Mouse (Mus musculus) kidney, postnatal 0 days (tissue): ENCODE data around the gene Klk1. TPM values are rescaled to one million over a fixed set of nuclear protein-coding genes. Genes with fewer than 3 reads are reported as not detected.

Source experiments
- ATAC-seq: fragments of 200-750 bp; cut with Nextera tagmentation; replicated peaks from 2 replicates; pipeline ENCODE4 v1.8.0; 2017; ENCODE audit warnings: low read depth, moderate number of reproducible peaks, moderate TSS enrichment, moderate library complexity; ENCODE audit not compliant: low FRiP score
- DNase-seq: peaks from one replicate; pipeline ENCODE4 v3.0.0-alpha.2; 2016; ENCODE audit warnings: low spot score
- H3K27ac ChIP-seq: fragments of 300-500 bp; sonication (generic); 2 replicates; pipeline ENCODE4 v1.5.1; 2014; ENCODE audit warnings: mild to moderate bottlenecking
- H3K27me3 ChIP-seq: fragments of 300-500 bp; sonication (generic); 2 replicates; pipeline ENCODE4 v1.6.1; 2014; ENCODE audit warnings: low read length, mixed read lengths; ENCODE audit not compliant: insufficient read depth
- H3K36me3 ChIP-seq: fragments of 300-500 bp; sonication (generic); 2 replicates; pipeline ENCODE4 v1.6.1; 2014; ENCODE audit warnings: low read length, mixed read lengths; ENCODE audit not compliant: insufficient read depth
- H3K4me1 ChIP-seq: fragments of 300-500 bp; sonication (generic); replicated peaks from 2 replicates; pipeline ENCODE4 v1.6.1; 2014; ENCODE audit warnings: antibody characterized with exemption, low read length, mixed read lengths; ENCODE audit not compliant: insufficient read depth
- H3K4me2 ChIP-seq: fragments of 300-500 bp; sonication (generic); 2 replicates; pipeline ENCODE4 v1.6.1; 2014; ENCODE audit warnings: mild to moderate bottlenecking, low read length, moderate library complexity, mixed read lengths
- H3K4me3 ChIP-seq: fragments of 300-500 bp; sonication (generic); replicated peaks from 2 replicates; pipeline ENCODE4 v1.5.1; 2014; ENCODE audit warnings: low read depth, low read length
- H3K9ac ChIP-seq: fragments of 300-500 bp; sonication (generic); 2 replicates; pipeline ENCODE4 v1.6.1; 2014; ENCODE audit warnings: low read depth, low read length
- H3K9me3 ChIP-seq: fragments of 300-500 bp; sonication (generic); replicated peaks from 2 replicates; pipeline ENCODE4 v1.6.1; 2016; ENCODE audit warnings: low read length, inconsistent platforms, mixed read lengths
- CTCF ChIP-seq: IDR thresholded peaks from 2 replicates; pipeline ENCODE4 v1.5.1; 2016; ENCODE audit warnings: antibody characterized with exemption, low read depth, mild to moderate bottlenecking, moderate library complexity
- WGBS: fragments of 180-500 bp; shearing (Covaris S2); extraction: QIAGEN DNeasy Blood & Tissue Kit; methylation state at CpG from one replicate; pipeline ENCODE4 v1.1.7; 2014; 5-methylcytosine and 5-hydroxymethylcytosine counted together
- polyA plus RNA-seq: library from polyadenylated mRNA; unstranded; fragments of >200 nt; fragmentation: Nextera tagmentation; extraction: Ambion mirVana; gene quantifications from 2 replicates; pipeline ENCODE4 v1.2.1, GENCODE M21; 2015

Gene Klk1
- polyA plus RNA-seq, 1 experiment from 2014 or later: 125 TPM

DNA sequence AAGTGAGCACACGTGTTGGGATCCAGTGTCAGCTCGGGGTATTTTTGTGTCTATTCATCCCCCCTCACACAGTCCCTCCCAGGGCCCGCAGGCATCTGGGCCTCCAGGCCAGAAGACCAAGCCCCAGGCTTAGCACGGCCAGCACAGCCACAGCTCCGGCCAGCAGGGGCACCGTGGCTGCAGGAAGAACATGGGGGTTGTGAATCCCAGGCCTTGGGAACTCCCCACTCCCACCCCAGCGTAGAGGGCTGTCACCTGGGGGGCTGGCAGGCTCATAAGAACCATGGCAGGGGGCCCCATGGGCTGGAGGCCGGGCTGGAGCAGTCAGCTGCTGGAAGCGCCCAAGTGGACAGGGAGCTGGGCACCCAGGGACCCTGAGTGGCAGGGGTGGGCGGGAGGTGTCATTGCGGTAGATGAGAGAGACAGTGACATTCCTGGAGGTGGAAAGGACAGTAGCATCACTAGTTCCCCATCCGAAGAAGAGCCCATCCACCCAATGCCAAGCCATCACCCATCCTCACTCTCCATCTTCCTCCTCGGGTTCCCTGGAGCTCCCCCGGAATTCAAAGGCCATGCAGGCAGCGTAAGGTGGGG is 28.0 kb downstream of the Klk1 start:
- Histone ChIP-seq H3K27ac (no peak overlapping the region), H3K4me3 (no peak overlapping the region), H3K9ac (no peak overlapping the region), H3K4me1 (no peaks in the 10 kb centered on the region), H3K4me2 (no peak overlapping the region), H3K9me3 (no peaks in the 10 kb centered on the region), H3K36me3 (peaks cover 29% of the 10 kb centered on the region), H3K27me3 (no peaks in the 10 kb centered on the region)
- TF ChIP-seq CTCF: no peak
- DNase-seq (no peak), ATAC-seq (peak; percentile 10; the same call in 1 of the 2 replicates)
- 66% methylated on average over 15 of the region's 15 CpGs for WGBS

DNA sequence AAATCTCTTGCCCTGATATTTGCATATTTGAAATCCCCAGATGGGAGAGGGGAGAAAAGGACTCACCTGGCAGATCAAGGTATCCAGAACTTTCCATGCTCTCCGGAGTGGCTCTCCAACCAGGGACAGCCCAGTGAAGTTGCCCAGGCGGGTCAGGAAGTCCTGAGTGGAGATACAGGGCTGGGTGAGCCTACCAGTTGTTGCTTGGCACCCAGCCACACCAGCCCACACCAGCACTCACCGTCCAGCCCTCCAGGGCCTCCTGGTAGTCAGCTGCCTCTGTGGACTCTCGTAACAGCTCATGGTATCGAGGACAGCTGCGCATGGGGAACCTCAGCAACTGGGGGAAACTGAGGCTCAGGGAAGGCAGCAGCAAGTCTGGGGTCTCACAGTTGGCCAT is 29.8 kb downstream of the Klk1 start:
- no peak overlapping the region for H3K27ac ChIP-seq
- no peak for DNase-seq
- H3K4me1 ChIP-seq: no peaks in the 10 kb centered on the region
- H3K4me2 ChIP-seq: no peak overlapping the region
- no peak overlapping the region for H3K4me3 ChIP-seq
- ATAC-seq: no peak
- H3K9ac ChIP-seq: no peak overlapping the region
- H3K9me3 ChIP-seq: no peaks in the 10 kb centered on the region
- WGBS: 76% methylated on average over 6 of the region's 6 CpGs
- H3K27me3 ChIP-seq: no peaks in the 10 kb centered on the region
- TF ChIP-seq CTCF: no peak
- H3K36me3 ChIP-seq: peaks cover 17% of the 10 kb centered on the region

- Histone ChIP-seq H3K9me3 (no peaks in the 10 kb centered on the region), H3K36me3 (peaks cover 9% of the 10 kb centered on the region; the same call in 1 of the 2 replicates)
These were observed 32.1 kb downstream of the Klk1 start, which contains the start of gene Acp4 for GRCm38 (mm10) chr7:44257278-44257677. Gene Acp4, minus strand, starts transcription at chr7:44257378.

DNA sequence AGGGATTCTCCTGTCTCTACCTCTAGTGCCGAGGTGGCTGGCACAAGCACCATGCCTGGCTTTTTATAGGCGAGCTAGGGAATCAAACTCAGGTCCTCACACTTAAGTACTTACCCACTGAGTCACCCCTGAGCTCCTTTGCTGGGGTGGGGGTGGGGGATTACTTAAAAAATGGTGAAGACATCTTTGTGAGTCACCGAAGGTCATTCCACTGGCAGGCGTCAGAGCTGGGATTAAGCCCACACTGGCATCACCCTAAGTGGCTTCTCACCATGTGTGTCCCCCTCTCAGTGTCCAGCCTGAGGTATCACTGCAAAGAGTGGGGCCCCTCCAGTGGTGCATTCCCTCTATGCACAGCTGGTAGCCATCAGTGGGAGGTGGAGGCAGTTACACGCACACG is 35.2 kb downstream of the Klk1 start:
- Histone ChIP-seq H3K9ac (no peak overlapping the region), H3K4me3 (no peak overlapping the region), H3K4me1 (no peaks in the 10 kb centered on the region), H3K4me2 (no peak overlapping the region), H3K9me3 (no peaks in the 10 kb centered on the region), H3K27ac (no peak overlapping the region), H3K36me3 (no peaks in the 10 kb centered on the region), H3K27me3 (no peaks in the 10 kb centered on the region; the same call in 1 of the 2 replicates)
- TF ChIP-seq CTCF: no peak
- ATAC-seq: no peak
- DNase-seq: no peak
- WGBS: 74% methylated on average over 6 of the region's 6 CpGs

More at GRCm38 (mm10) chr7:44257278-44257677, 32.1 kb downstream of the Klk1 start, which contains the start of gene Acp4:
- no peaks in the 10 kb centered on the region for H3K4me1 ChIP-seq
- no peak within 1 kb of the TSS for H3K4me2 ChIP-seq
- H3K27me3 ChIP-seq: no peaks in the 10 kb centered on the region; the same call in 1 of the 2 replicates
- no peak for TF ChIP-seq CTCF
- WGBS: 82% methylated on average over 4 of the region's 4 CpGs
- DNase-seq: no peak
- H3K27ac ChIP-seq: no peak within 1 kb of the TSS
- no peak within 1 kb of the TSS; the same call in 1 of the 2 replicates for H3K9ac ChIP-seq
- H3K4me3 ChIP-seq: no peak within 1 kb of the TSS
- no peak for ATAC-seq

- Histone ChIP-seq H3K9me3 (no peaks in the 10 kb centered on the region), H3K4me3 (no peak within 1 kb of the TSS), H3K4me1 (no peaks in the 10 kb centered on the region), H3K27me3 (no peaks in the 10 kb centered on the region; the same call in 1 of the 2 replicates), H3K27ac (no peak within 1 kb of the TSS), H3K9ac (no peak within 1 kb of the TSS), H3K36me3 (no peaks in the 10 kb centered on the region), H3K4me2 (no peak within 1 kb of the TSS)
- no peak for ATAC-seq
- no peak for DNase-seq
- no peak for TF ChIP-seq CTCF
- WGBS: 50% methylated on average over 5 of the region's 5 CpGs
These were observed 36.0 kb downstream of the Klk1 start, which contains the start of gene Gm15517 for GRCm38 (mm10) chr7:44261147-44261546. Gene Gm15517, plus strand, starts transcription at chr7:44261447.

- Histone ChIP-seq H3K27ac (no peak overlapping the region), H3K9me3 (no peaks in the 10 kb centered on the region), H3K4me3 (no peak overlapping the region; the same call in 1 of the 2 replicates), H3K27me3 (no peaks in the 10 kb centered on the region; the same call in 1 of the 2 replicates), H3K9ac (no peak overlapping the region), H3K4me1 (no peaks in the 10 kb centered on the region), H3K4me2 (peak overlapping the region; percentile 47), H3K36me3 (no peaks in the 10 kb centered on the region)
- DNase-seq (peak; percentile 96), ATAC-seq (peak; percentile 76)
- TF ChIP-seq CTCF: peak; percentile 100
- WGBS: 2% methylated on average over 34 of the region's 34 CpGs
These were observed 37.9 kb downstream of the Klk1 start for GRCm38 (mm10) chr7:44262791-44263643.
